Mouse (Mus musculus) left cerebral cortex, postnatal 25 days (tissue): ENCODE measurements at regions not wholly inside any gene's neighbourhood (a gene's known extent, or its start where the extent isn't known, plus 50 kb on each side); places are given as distances from the start of the nearest gene placed in this dataset.

Experiments used
- DNase-seq, 2 experiments: peaks; one replicate each; pipeline ENCODE4 v3.0.0; 2022; ENCODE audit warnings: low spot score in 2 of 2, mixed read lengths in 1 of 2
- intact Hi-C: fragments of 180-260 bp; cut with DNase I; formaldehyde crosslinking; loops from one replicate; pipeline ENCODE4 v1.15.1; 2025

DNA sequence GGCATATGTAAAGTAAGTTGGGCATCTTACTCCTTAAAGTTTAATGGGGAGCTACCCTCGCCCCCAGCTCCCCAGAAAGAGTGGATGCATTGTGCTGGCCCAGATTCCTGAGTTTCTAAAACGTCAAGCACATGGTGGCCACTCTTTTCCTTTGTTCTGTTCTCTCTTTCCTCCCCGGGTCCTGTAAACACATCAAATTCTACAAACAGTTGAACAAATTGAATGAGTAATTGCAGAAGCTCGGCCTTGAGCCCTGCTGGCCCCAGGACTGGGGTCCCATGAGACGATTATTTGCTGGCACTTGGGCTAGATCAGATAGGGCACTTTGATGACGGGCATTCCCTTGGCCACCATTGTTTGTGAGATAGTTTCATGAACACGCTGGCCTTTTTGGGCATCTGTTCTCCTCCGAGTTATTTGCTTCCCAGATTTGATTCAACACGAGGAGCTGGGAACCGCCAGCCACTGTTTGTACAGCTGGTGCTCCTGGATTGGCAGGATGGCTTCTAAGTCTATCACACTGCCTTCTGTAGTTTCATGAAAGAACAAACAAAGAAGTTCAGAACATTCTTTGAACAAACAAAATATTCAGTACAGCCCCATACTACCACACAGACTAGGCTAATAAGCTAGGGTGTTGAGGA, 257.5 kb upstream of the Msx2 start:
- DNase-seq: no peak

GRCm38 (mm10) chr13:53729848-53730247, 257.0 kb upstream of the Msx2 start:
- DNase-seq: no peak
- intact Hi-C loops: no loop called here

More for the DNA sequence above, 257.5 kb upstream of the Msx2 start:
- intact Hi-C loops: no loop called here

- intact Hi-C loops: no loop called here
- no peak for DNase-seq
Measured at GRCm38 (mm10) chr13:53726031-53726430, 253.2 kb upstream of the Msx2 start.

- intact Hi-C loops: no loop called here
- no peak for DNase-seq
Measured at GRCm38 (mm10) chr13:53722881-53723280, 250.0 kb upstream of the Msx2 start.

- no peak for DNase-seq
- intact Hi-C loops: no loop called here
Measured at GRCm38 (mm10) chr13:53721038-53721463, 248.2 kb upstream of the Msx2 start.

DNA sequence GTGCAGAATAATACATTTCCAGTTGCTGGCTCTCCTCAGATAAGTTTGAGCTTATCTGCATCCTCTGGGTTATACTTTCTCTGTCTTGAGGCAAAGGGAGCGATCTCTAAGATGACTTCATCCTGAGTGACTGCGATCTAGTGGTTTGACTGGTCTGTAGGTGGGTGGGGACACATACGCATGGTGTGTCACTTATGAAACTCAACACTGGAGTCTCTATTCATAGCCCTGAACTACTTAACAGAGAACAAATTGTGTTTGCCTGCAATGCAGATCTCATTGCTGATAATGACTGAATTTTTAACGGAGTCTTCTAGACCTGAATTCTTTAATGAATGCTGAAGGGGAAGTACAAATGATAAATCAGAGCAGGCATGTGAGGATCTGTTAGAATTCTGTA, 244.7 kb upstream of the Msx2 start:
- intact Hi-C loops: no loop called here
- peak; percentile 14 to 40 for DNase-seq

- intact Hi-C loops: no loop called here
- DNase-seq: no peak
Measured at GRCm38 (mm10) chr13:53717086-53717485, 244.2 kb upstream of the Msx2 start.

DNA sequence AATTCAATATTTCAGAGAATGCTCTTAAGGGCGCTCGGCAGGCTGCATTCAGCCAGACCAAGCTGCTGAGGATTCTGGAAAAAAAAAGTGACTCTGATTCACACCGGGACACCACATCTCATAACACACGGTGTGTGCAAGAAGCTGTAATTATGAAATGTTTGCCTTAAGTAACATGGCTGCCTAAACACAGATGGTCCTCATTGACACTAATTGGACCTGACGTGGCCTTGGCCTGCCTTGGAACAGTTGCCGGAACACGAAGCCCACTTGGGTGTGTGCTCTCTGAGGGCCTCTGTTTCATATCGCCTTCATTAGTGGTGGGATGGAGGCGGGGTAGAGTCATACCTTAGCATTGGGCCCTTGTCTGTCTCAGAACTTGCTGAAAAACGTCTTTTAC, 236.2 kb upstream of the Msx2 start:
- intact Hi-C loops: no loop called here
- DNase-seq: no peak

DNA sequence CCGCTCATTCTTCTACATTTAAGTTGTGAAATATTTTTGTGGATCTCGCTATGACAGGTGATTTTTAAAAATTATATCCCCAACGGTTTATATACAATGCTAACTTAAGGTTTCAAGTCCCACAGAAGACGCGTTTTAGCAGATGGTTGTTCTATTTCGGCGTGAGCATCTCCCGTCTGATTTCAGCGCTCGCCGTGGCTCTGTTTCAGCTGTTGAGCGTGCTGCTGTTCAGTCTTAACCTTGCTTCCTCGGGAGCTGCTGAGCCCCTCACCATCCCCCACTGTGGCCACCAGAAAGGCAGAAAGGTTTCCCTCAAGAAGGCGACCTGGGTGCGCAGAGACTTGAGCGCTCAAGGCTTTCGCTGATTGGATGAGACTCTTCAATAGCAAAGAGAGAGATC, 234.7 kb upstream of the Msx2 start:
- DNase-seq: peak in 1 of 2 experiments; percentile 53
- intact Hi-C loops: no loop called here

- intact Hi-C loops: no loop called here
- no peak for DNase-seq
Measured at GRCm38 (mm10) chr13:53704104-53704503, 231.2 kb upstream of the Msx2 start.

- intact Hi-C loops: no loop called here
- no peak for DNase-seq
Measured at GRCm38 (mm10) chr13:53700236-53700635, 227.4 kb upstream of the Msx2 start.

DNA sequence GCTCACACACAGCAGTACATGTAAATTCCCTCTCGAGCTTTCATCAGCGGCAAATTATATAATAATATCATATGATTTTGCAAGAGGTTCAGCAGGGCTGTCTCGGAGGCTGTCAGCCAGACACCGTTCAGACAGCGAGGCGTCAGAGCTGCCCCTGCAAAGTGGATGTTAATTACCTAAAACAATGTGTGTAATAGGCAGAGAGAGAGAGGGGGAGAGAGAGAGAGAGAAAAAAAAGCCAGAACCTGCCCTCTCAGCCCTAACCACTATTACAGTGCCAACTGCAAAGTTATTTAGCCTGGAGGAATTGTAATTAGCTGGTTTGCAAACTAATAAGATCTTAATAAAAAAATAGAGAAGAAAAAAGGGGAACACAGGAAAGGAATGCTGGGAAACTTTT, 225.1 kb upstream of the Msx2 start:
- intact Hi-C loops: no loop called here
- no peak for DNase-seq

DNA sequence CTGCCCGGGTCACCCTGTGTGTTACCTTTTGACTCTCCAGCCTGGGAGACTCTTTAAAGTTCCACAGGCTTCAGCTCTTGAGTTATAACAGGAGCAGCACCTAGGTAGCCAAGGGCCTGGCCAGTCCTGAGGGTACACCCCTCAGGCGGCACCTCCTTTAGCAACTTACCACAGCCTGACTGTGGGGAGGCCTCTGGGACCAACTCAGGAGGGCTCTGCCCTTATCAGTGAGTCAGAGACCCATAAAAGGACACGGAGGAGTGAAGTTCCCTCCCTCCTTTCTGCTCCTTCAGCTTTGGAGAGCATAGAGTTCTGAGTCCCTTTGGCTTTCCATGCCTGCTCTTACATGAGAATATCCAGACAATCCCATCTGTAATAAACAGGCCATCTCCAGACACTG, 222.5 kb upstream of the Msx2 start:
- no peak for DNase-seq
- intact Hi-C loops: no loop called here

DNA sequence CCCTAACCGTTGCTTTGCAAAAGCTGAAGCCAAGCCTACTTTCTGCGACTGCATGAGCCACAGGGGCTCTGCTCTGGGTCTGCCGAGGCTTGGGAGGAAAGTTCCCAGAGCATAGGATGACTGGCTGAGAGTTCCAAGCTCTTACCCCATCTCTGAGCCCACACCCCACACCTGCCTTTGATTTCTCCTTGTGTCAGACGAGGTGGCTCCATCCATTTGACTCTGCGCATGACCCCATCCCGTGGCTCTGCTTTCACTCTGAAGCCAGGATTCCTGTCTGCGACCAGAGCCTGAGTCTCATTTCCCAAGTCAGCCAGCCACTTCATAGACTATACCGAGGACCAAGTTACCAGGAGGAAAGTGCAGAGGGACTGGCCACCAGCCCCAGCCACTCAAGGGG, 216.1 kb upstream of the Msx2 start:
- intact Hi-C loops: loop anchor here (1.0 to 2.0 kb wide), 3 partner anchors 76 to 247 kb away; no protein-coding TSS in a partner anchor

GRCm38 (mm10) chr13:53688489-53688888, 215.6 kb upstream of the Msx2 start:
- intact Hi-C loops: loop anchor here (1.0 to 2.0 kb wide), 3 partner anchors 76 to 246 kb away; no protein-coding TSS in a partner anchor

More for the DNA sequence above, 216.1 kb upstream of the Msx2 start:
- DNase-seq: no peak

DNA sequence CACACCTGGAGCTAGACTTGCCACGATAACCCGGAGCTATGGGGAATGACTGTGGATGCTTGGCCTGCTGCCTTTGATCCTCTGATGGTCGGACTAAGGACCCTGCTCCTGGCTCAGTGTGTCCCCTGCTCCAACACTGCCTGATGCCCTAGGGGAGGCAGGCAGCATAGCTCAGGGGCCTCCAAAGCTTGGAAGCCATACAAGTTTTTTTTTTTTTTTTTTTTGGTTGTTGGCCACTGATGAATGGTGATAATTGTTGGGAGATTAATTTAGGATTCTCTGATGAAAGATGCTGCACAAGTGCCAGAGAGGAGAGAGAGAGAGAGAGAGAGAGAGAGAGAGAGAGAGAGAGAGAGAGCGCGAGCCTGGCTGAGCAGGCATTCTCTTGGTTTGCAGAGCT, 211.6 kb upstream of the Msx2 start:
- DNase-seq: no peak
- intact Hi-C loops: no loop called here

More at GRCm38 (mm10) chr13:53688489-53688888, 215.6 kb upstream of the Msx2 start:
- DNase-seq: peak; percentile 80 to 85

- DNase-seq: no peak
- intact Hi-C loops: no loop called here
Measured at GRCm38 (mm10) chr13:53677187-53677586, 204.3 kb upstream of the Msx2 start.

DNA sequence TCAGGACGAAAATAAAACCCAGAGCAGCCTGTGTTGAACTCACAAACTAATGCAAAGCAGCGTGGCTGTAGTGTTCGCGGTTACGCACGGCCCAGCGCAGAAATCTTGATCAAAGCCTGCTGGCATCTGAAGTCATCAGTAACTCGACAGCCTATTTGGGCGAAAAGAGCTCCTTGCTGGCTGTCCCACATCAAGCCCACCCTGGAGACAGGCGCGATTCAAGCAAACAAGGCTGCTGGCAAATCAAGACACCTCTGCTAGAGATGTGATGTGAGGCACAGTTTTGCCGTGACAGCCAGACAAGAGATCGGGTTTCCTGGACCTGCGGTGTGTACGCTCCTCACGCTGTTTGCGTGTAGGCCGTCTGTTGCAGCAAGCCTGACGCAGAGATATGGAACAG, 197.5 kb upstream of the Msx2 start:
- no peak for DNase-seq
- intact Hi-C loops: no loop called here

DNA sequence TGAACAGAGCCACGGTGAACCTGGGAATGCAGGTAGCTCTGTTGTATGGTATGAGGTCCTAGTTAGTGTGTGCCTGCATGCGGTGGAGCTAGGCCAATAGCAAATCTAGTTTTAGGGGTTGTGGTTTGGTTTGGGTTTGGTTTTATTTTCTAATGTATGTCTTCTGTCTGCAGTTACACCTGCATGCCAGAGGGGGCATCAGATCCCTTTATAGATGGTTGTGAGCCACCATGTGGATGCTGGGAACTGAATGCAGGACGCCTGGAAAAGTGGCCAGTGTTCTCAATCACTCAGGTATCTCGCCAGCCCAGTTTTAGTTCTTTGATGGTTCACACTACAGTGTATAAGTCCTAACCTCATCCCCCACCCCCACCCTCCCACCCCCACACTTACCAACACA, 194.6 kb upstream of the Msx2 start:
- no peak for DNase-seq
- intact Hi-C loops: no loop called here

DNA sequence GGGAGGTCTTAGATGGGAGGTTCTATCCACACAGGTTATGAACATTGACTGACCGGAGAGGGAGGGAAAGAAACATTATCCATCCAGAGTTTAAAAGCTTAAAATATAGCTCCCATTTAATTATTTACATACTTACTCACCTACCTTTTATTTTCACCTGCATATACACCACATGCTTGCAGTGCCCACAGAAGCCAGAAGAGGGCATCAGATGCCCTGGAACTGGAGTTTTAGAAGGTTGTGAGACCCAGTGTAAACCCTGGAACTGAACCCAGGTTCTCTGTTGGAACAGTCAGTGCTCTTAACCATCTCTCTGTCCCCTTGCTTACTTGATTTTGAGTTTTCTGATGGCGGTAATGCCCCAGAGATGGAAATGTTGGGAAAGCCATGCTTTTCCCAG, 192.7 kb upstream of the Msx2 start:
- no peak for DNase-seq
- intact Hi-C loops: no loop called here

DNA sequence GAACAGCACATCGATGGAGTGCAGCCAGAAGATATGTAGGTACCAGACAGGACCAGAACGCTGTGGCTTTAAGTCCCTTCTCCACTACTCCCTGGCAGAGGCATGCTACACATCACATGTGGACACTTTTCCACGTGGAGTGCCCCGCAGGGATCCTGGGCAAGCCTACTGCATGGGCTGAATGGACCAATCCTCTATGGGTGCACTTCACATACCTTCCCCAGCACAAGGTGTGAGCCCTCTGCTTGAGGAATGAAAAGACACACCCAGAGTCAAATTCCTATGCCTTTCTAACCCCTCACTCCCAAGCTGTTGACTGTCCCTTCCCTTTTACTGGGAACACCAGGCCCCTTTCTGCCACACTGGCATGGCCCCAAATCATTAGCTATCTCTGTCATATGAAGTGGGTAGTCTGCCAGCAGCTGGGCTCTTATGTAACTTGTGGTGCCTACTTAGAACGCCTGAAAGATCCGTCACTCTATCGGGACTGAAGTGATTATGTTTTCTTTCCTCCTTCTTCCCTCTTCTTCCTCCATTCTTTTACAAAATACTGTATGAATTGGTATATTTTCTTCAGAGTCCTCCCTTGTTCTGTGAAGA, 191.9 kb upstream of the Msx2 start:
- peak; percentile 5 to 24 for DNase-seq
- intact Hi-C loops: no loop called here

GRCm38 (mm10) chr13:53652826-53653225, 180.0 kb upstream of the Msx2 start:
- no peak for DNase-seq
- intact Hi-C loops: no loop called here
